Mouse (Mus musculus) cerebellum, adult 18-20 months (tissue): Measurements from ENCODE around the gene Nynrin.

ENCODE experiments used
- DNase-seq, 2 experiments: peaks; one replicate each; pipeline ENCODE4 v3.0.0; 2021

The Nynrin gene

DNA sequence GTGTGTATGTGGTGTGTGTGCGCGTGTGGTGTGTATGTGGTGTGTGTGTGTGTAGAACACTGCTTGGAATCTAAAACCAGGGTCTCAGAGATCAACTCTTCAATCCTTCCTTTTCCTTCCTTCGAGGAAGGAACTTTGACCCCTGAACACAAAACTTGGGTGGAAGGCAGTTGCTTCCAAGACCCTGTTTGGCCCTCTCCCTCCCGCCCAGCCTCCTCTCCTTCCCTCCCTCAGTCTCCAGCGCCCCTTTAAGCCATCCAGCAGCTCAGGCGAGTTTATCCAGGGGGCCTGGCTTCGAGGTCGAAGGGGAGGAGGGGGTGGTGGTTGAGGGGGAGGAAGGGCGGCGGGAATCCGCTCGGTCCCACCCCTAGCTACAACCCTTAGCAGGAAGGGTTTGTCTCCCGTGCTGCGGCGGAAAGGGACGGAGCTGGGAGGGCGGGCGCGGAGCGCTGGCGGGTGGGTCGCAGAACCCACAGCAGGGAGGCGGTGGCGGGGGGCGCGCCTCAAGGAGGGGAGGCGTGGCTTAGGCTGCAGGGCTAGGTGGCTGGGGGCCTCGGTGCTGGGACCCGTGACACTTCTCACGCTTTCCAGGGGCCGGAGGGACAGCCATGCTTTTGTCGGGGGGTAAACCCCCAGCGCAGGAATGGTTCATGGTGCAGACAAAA lies at the start of gene Nynrin:
Nynrin (plus strand) TSS at position 390 of the 665 bp plus-strand sequence.
- peak in 1 of 2 experiments; percentile 14 for DNase-seq

DNA sequence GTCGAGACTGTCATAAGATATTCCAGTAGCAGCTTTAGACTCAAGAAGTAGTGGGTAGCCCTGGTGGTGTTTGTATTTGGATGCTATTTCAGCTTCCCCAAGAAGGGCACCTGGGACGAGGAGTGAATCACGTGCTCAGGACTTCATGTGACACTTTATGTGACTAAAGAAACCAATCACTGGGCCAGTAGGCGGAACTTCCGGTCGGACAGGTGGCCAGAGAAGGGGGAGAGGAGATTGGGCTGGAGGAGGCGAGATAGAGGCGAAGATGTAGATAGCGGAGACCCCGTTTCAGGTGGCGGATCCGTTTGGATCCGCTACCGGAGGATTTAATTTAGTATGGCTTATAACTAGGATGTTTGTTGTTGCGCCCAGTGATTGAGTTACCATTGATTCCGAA lies 38.9 kb upstream of the Nynrin start:
- DNase-seq: peak; percentile 74 to 84

- peak; percentile 28 to 39 for DNase-seq
These were observed 38.5 kb upstream of the Nynrin start for GRCm38 (mm10) chr14:55815310-55815751.

GRCm38 (mm10) chr14:55819845-55820405 lies 33.9 kb upstream of the Nynrin start:
- DNase-seq: no peak

DNA sequence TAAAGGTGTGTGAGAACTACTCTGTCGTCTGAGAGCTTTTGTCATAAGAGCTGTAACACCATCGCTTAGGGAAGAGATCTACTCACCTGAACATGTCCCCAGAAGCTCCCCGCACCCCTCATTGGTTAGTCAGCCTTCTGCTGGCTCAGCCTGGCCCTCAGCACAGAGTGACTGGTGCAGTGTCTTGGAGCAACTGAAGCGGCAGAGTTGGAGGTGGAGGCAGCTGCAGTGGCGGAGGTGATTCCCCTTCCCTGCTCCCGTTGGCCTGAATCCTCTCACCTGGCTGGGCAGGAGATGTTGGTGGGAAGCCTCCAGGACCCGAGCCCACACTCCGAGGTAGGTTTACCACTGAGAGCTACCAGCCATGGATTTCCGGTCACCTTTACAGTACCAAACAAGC lies 33.2 kb upstream of the Nynrin start:
- DNase-seq: no peak

- peak; percentile 48 to 70 for DNase-seq
These were observed 31.3 kb upstream of the Nynrin start for GRCm38 (mm10) chr14:55822435-55822990.

- peak; percentile 10 to 11 for DNase-seq
These were observed 30.6 kb upstream of the Nynrin start, which contains the start of gene Nfatc4 for GRCm38 (mm10) chr14:55822991-55823762. Gene Nfatc4 (plus strand): TSS chr14:55823144.

DNA sequence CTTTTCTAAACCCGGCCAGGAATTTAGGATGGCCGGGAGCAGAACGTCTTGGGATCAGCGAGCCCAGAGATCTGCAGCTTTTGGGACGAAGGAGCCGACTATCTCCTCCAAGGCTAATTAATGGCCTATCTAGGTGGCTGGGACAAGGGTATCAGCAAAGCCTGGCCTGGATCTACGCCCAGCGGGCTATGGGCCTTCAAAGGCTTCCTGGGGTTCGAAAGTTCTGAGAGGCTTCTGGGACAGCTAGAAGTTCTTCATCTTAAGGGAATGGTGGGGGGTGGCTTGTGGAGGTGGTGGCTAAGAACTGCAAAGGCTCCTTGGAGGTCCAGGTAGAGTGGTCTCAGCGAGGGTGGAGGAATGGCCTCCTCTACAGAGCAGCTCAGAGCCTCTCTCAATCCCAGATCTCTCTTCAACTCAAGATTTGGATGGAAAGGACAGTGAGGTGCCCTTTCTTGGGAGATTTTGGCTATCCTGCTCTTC lies 29.8 kb upstream of the Nynrin start:
- DNase-seq: no peak

- no peak for DNase-seq
These were observed 29.2 kb upstream of the Nynrin start for GRCm38 (mm10) chr14:55824481-55825215.

DNA sequence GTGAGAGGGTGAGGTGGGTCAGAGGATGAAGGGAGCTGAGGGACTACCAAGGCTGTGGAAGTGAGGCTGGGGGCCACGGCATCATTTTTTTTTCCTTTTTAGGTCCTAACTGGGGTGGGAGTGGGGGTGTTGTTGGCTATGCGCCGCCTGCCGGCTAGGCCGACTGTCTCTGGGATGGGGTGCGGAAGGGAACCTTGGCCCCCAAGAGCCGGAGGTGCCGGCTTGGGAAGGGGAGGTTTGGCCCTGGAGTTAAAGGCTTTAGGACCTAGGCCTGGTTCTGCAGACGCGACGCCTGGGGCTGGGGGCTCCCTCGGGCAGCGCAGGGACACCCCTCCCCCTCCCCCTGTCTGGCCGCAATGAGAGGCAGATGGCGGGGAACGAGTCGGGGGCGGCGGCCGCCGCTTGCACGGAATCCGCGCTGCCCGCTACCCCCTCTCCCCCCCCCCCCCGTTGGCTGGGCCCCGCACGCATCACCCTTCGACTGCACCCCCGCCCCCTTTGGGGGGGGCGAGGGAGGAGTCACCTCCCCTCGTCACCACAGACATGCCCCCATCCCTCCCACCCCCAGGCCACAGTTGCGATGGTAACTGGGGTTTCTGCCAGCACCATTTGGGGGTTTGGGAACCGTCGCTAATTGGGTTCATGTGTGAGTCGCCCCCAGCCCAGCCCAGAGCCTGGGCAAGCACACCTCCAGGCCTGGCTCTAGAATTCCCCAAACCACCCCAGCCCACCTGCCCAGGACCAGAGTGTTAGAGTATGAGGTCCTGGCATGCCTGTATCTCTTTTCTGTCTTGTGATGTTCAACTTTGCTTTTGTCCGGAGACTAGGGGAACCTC lies 28.4 kb upstream of the Nynrin start:
- DNase-seq: no peak

DNA sequence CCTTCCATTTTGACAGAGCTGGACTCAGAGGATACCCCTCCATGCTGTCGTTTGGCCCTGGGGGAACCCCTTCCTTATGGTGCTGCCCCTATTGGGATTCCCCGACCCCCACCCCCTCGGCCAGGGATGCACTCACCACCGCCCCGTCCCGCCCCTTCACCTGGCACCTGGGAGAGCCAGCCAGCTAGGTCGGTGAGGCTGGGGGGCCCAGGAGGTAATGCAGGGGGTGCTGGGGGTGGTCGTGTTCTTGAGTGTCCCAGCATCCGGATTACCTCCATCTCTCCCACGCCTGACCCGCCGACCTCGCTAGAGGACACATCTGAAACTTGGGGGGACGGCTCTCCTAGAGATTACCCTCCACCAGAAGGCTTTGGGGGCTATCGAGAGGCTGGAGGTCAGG lies 27.7 kb upstream of the Nynrin start:
- DNase-seq: no peak

DNA sequence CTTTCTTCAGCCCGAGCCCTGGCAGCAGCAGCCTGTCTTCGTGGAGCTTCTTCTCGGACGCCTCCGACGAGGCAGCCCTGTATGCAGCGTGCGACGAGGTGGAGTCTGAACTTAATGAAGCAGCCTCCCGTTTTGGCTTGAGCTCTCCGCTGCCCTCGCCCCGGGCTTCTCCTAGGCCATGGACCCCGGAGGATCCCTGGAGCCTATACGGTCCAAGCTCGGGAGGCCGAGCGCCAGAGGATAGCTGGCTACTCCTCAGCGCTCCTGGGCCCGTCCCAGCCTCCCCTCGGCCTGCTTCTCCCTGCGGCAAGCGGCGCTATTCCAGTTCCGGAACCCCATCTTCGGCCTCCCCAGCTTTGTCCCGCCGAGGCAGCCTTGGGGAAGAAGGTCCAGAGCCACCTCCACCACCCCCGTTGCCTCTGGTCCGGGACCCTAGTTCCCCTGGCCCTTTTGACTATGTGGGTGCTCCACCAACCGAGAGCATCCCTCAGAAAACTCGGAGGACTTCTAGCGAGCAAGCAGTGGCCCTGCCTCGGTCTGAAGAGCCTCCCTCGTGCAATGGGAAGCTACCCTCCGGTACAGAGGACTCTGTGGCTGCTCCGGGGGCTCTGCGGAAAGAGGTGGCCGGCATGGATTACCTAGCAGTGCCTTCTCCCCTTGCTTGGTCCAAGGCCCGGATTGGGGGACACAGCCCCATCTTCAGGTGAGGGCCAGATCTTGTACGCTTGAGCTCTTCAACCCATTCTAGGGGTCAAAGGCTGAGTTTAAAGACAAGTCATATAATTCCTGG lies 27.1 kb upstream of the Nynrin start:
- peak in 1 of 2 experiments; percentile 22 for DNase-seq

GRCm38 (mm10) chr14:55828716-55829263 lies 25.0 kb upstream of the Nynrin start:
- no peak for DNase-seq

- DNase-seq: no peak
These were observed 24.0 kb upstream of the Nynrin start for GRCm38 (mm10) chr14:55829854-55830253.

DNA sequence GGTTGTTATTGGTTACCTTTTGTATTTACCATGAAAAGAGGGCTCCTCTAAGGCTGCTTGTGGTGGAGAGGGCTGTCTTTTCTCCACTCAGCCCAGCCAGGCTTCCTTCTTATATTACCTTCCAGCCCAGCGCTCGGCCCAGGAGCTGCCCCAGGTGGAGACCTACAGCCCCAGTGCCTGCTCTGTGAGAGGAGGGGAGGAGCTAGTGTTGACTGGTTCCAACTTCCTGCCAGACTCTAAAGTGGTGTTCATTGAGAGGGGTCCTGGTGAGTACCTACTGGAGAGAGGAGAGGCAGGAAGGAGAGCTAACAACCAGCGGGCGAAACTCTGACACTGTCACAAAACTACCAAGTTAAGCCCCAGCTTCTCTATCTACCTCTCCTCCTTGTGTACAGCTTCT lies 23.5 kb upstream of the Nynrin start:
- no peak for DNase-seq

DNA sequence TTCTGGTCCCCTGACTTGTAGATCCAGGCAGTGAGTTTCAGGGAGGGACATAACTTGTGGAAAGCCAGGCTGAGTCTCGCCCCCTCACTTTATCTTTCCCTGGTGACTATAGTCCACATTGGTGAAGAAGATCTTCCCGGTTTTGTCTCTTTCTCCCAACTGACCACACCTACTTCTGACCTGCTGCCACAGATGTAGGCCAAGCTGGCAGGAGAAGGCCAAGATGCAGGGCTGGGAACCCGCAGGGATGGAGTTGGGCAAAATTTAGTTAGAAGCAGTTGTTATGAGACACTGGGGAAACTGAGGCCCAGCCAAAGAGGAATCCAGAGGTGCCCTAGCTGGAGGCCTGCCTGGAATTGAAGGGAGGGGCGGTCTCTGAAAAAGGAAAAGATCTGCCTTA lies 20.7 kb upstream of the Nynrin start:
- DNase-seq: no peak

- DNase-seq: no peak
These were observed 18.8 kb upstream of the Nynrin start for GRCm38 (mm10) chr14:55834808-55835533.

GRCm38 (mm10) chr14:55838312-55838711 lies 15.5 kb upstream of the Nynrin start:
- DNase-seq: no peak

GRCm38 (mm10) chr14:55838740-55839139 lies 15.1 kb upstream of the Nynrin start:
- DNase-seq: no peak

- DNase-seq: no peak
These were observed 12.9 kb upstream of the Nynrin start for GRCm38 (mm10) chr14:55840853-55841366.
